Mouse (Mus musculus): ENCODE data around the gene Eef1a1. TPM values are rescaled to one million over a fixed set of nuclear protein-coding genes. Genes with fewer than 3 reads are reported as not detected.

Gene Eef1a1
- polyA plus RNA-seq, 1 experiment = 17,695 TPM

DNA sequence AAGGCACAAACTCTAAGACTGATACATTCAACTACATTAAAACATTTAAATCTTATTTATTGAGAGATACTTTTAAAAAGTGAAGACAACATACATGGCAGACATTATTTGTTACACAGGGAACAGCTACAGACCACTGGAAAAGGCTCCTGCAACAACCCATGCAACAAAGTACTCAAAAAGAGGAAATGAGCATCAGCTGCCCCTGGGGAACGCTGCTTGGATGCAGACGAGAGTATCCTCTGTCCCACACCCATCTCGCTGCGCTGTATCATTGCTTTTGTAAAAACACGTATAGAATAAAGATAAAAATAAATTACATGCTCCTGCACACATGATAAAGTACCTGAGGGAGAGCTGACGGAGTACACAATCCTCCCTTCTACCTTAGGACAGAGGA lies 58.5 kb downstream of the Eef1a1 start:
- no peaks in the 10 kb centered on the region for H3K4me1 ChIP-seq (ENCODE audit: control insufficient read depth, insufficient read depth, low read length)
- H3K4me3 ChIP-seq (ENCODE audit: insufficient read depth, low read length) = no peak overlapping the region
- H3K27ac ChIP-seq (ENCODE audit: insufficient read depth, low read length) = no peak overlapping the region
- TF ChIP-seq CTCF (IDR thresholded peaks at IDR 0.05; ENCODE audit: borderline replicate concordance, insufficient read depth, low read length) = no peak
- TF ChIP-seq POLR2A (IDR thresholded peaks at IDR 0.05; ENCODE audit: low read depth, low read length) = no peak

DNA sequence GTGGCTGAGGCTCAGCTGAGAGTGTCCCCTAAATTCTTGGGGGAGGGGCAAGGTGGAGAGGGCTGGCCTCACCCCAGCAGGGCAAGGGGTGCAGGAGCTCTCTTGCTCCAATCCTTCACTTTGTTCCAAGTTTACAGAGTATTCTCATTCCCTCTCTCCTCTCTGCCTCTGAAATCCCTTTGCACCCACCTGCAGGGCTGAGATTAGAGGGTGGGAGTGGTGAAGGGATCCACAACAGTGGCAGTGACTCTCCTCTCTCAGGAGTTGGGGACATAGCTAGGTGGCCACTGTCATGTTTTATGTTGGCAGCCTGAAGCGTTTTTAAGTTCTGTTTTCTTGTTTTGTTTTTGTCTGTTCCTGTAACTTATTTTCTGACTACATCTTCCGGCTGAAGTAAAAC lies 59.4 kb downstream of the Eef1a1 start:
- Histone ChIP-seq H3K27ac (ENCODE audit: insufficient read depth, low read length) (no peak overlapping the region), H3K4me3 (ENCODE audit: insufficient read depth, low read length) (no peak overlapping the region), H3K4me1 (ENCODE audit: control insufficient read depth, insufficient read depth, low read length) (no peaks in the 10 kb centered on the region)
- TF ChIP-seq CTCF (IDR thresholded peaks at IDR 0.05; ENCODE audit: borderline replicate concordance, insufficient read depth, low read length) (no peak), POLR2A (IDR thresholded peaks at IDR 0.05; ENCODE audit: low read depth, low read length) (no peak)

DNA sequence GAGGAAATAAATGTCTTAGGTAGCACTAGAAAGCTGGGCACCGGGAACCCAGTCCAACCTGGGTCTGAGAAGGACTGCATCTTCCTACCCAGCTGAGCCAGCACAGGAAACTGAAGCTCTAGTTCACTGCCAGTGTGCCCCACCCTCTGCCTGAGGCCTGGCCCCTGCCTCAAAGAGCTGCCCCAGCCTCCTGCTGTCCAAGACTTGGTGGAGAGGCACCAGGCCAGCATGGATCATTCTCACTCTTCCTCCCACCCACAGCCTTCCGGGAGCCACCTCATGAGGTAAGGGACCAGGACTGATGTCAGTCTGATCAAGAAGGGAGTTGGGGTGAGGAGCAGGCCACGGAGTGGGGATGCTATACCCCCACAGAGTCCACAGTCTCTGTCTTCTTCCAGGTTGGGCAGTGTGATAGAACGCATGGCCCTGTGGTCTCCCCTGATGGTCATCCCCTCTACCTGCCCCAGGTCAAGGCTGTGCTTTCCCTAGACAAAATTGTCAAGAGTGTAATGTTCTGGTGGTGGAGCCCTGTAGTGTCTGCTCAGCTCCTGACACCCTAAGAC lies 60.0 kb downstream of the Eef1a1 start:
- no peaks in the 10 kb centered on the region for H3K4me1 ChIP-seq (ENCODE audit: control insufficient read depth, insufficient read depth, low read length)
- no peak overlapping the region for H3K4me3 ChIP-seq (ENCODE audit: insufficient read depth, low read length)
- no peak overlapping the region for H3K27ac ChIP-seq (ENCODE audit: insufficient read depth, low read length)
- TF ChIP-seq POLR2A (IDR thresholded peaks at IDR 0.05; ENCODE audit: low read depth, low read length) (no peak), CTCF (IDR thresholded peaks at IDR 0.05; ENCODE audit: borderline replicate concordance, insufficient read depth, low read length) (no peak)

Other genes with a start within 250 kb of the Eef1a1 start
- 0.57 TPM in 1 of 2 replicates, not detected in the other for gene Gm3776, start 232.0 kb downstream of the Eef1a1 start, polyA plus RNA-seq (2011; ENCODE audit: insufficient read length, low read depth, missing spikeins)
- not detected in 2 replicates for gene Gm10639, start 199.2 kb downstream of the Eef1a1 start, polyA plus RNA-seq (2011; ENCODE audit: insufficient read length, low read depth, missing spikeins)
- gene Omt2a, start 174.4 kb downstream of the Eef1a1 start, polyA plus RNA-seq (2011; ENCODE audit: insufficient read length, low read depth, missing spikeins) = not detected in 2 replicates
- gene Omt2b, start 161.6 kb downstream of the Eef1a1 start, polyA plus RNA-seq (2011; ENCODE audit: insufficient read length, low read depth, missing spikeins) = not detected in 2 replicates
- not detected in 2 replicates for gene Gsta2, start 133.4 kb downstream of the Eef1a1 start, polyA plus RNA-seq (2011; ENCODE audit: insufficient read length, low read depth, missing spikeins)
- gene Dppa5a, start 121.0 kb downstream of the Eef1a1 start, polyA plus RNA-seq (2011; ENCODE audit: insufficient read length, low read depth, missing spikeins) = not detected in 2 replicates
- gene Ooep, start 110.4 kb downstream of the Eef1a1 start, polyA plus RNA-seq (2011; ENCODE audit: insufficient read length, low read depth, missing spikeins) = 0.47 TPM in 1 of 2 replicates, not detected in the other
- 0.45 and 0.47 TPM in 2 replicates for gene Ddx43, start 93.4 kb downstream of the Eef1a1 start, polyA plus RNA-seq (2011; ENCODE audit: insufficient read length, low read depth, missing spikeins)
- 5.1 and 5.8 TPM in 2 replicates for gene Cgas, start 45.9 kb downstream of the Eef1a1 start, polyA plus RNA-seq (2011; ENCODE audit: insufficient read length, low read depth, missing spikeins)
- 14.5 and 15.4 TPM in 2 replicates for gene Mto1, start 40.9 kb downstream of the Eef1a1 start, polyA plus RNA-seq (2011; ENCODE audit: insufficient read length, low read depth, missing spikeins)
- not detected in 2 replicates for gene Gm17324, start 40.4 kb downstream of the Eef1a1 start, polyA plus RNA-seq (2011; ENCODE audit: insufficient read length, low read depth, missing spikeins)
- gene Slc17a5, start 98.9 kb upstream of the Eef1a1 start, polyA plus RNA-seq (2011; ENCODE audit: insufficient read length, low read depth, missing spikeins) = 12.2 and 12.7 TPM in 2 replicates
- gene Cd109, start 126.4 kb upstream of the Eef1a1 start, polyA plus RNA-seq (2011; ENCODE audit: insufficient read length, low read depth, missing spikeins) = 124 and 188 TPM in 2 replicates

Data from embryonic fibroblast, embryonic 13.5 days (primary cell).